Mouse (Mus musculus) CD8-positive naive resting alpha-beta T cell, adult 57 days (primary cell): ENCODE measurements around the gene Tas2r126. TPM values are rescaled to one million over a fixed set of nuclear protein-coding genes. Genes with fewer than 3 reads are reported as not detected.

Source experiments
- total RNA-seq: library from RNA; stranded (reverse); gene quantifications from one replicate; pipeline ENCODE4 v1.2.4, GENCODE M21; 2023

Gene Tas2r126
- total RNA-seq: not detected

GRCm38 (mm10) chr6:42434446-42434845 is at the start of gene Tas2r126:
Gene Tas2r126, plus strand, starts transcription at chr6:42434535.

GRCm38 (mm10) chr6:42399938-42400337 is 34.4 kb upstream of the Tas2r126 start, which contains the start of gene Tas2r143:
Gene Tas2r143, plus strand, starts transcription at chr6:42400238.

GRCm38 (mm10) chr6:42405134-42405533 is 29.2 kb upstream of the Tas2r126 start, which contains the start of gene Tas2r135:
Gene Tas2r135, plus strand, starts transcription at chr6:42405434.

GRCm38 (mm10) chr6:42465096-42465495 is 30.8 kb downstream of the Tas2r126 start, which contains the start of gene Olfr458:
Gene Olfr458, minus strand, starts transcription at chr6:42465196.

GRCm38 (mm10) chr6:42476235-42476634 is 41.9 kb downstream of the Tas2r126 start, which contains the start of gene Olfr457:
Gene Olfr457, minus strand, starts transcription at chr6:42476335.

Other genes with a start within 250 kb of the Tas2r126 start
- gene Tas2r144, start 219.2 kb upstream of the Tas2r126 start, total RNA-seq: not detected
- gene Gstk1, start 188.6 kb upstream of the Tas2r126 start, total RNA-seq: 8.5 TPM
- not detected for gene Tmem139, start 172.6 kb upstream of the Tas2r126 start, total RNA-seq
- 57.6 TPM for gene Casp2, start 169.6 kb upstream of the Tas2r126 start, total RNA-seq
- 0.64 TPM for gene Clcn1, start 147.8 kb upstream of the Tas2r126 start, total RNA-seq
- gene Fam131b, start 109.9 kb upstream of the Tas2r126 start, total RNA-seq: 0.21 TPM
- 196 TPM for gene Zyx, start 84.9 kb upstream of the Tas2r126 start, total RNA-seq
- not detected for gene Epha1, start 61.3 kb upstream of the Tas2r126 start, total RNA-seq
- 0.83 TPM for gene Tas2r143, start 34.3 kb upstream of the Tas2r126 start, total RNA-seq
- 0.98 TPM for gene Tas2r135, start 29.1 kb upstream of the Tas2r126 start, total RNA-seq
- gene Olfr458, start 30.7 kb downstream of the Tas2r126 start, total RNA-seq: not detected
- gene Olfr457, start 41.8 kb downstream of the Tas2r126 start, total RNA-seq: not detected
- not detected for gene Olfr456, start 52.7 kb downstream of the Tas2r126 start, total RNA-seq
- not detected for gene Olfr455, start 113.1 kb downstream of the Tas2r126 start, total RNA-seq
- not detected for gene Tcaf3, start 163.2 kb downstream of the Tas2r126 start, total RNA-seq
- gene Tcaf2, start 210.7 kb downstream of the Tas2r126 start, total RNA-seq: not detected